Comparison of ENCODE assay signal across 25 mouse cellular contexts in genomic region chr5:26171662-26172384, GRCm38 (mm10). TPM values are rescaled to one million over a fixed set of nuclear protein-coding genes. Genes with fewer than 3 reads are reported as not detected.
"Had no signal": no experiment of that assay in that cellular context is flagged by ENCODE, and none has a peak within 500 bp of the region (broad histone marks: within the 10 kb centered on the region; RNA-seq: fewer than 3 reads in every experiment).

No protein-coding gene starts in this region.

- DNase-seq: kidney, adult 9 months; kidney, postnatal 36 days; layer of hippocampus, adult 9-11 months; layer of hippocampus, postnatal 36 days; lung, embryonic 14.5 days; lung, postnatal 10 days; lung, postnatal 4 days; right cerebral cortex, postnatal 14 days; thymus, adult 2 months; thymus, postnatal 25 days had no signal

- H3K27ac ChIP-seq: kidney, postnatal 0 days; limb, embryonic 15.5 days; liver, embryonic 12.5 days; midbrain, embryonic 12.5 days; neural tube, embryonic 12.5 days; stomach, embryonic 15.5 days had no signal

- H3K36me3 ChIP-seq: limb, embryonic 15.5 days; liver, embryonic 12.5 days; midbrain, embryonic 12.5 days; neural tube, embryonic 12.5 days; stomach, embryonic 15.5 days had no signal

- H3K27me3 ChIP-seq: limb, embryonic 15.5 days; liver, embryonic 12.5 days; midbrain, embryonic 12.5 days; neural tube, embryonic 12.5 days; stomach, embryonic 15.5 days had no signal

- H3K9ac ChIP-seq: limb, embryonic 15.5 days; liver, embryonic 12.5 days; lung, embryonic 14.5 days; midbrain, embryonic 12.5 days; neural tube, embryonic 12.5 days; stomach, embryonic 15.5 days had no signal

- H3K4me2 ChIP-seq: limb, embryonic 15.5 days; liver, embryonic 12.5 days; lung, embryonic 14.5 days; midbrain, embryonic 12.5 days; neural tube, embryonic 12.5 days; stomach, embryonic 15.5 days had no signal

- H3K4me1 ChIP-seq: limb, embryonic 15.5 days; liver, embryonic 12.5 days; midbrain, embryonic 12.5 days; stomach, embryonic 15.5 days had no signal

- H3K9me3 ChIP-seq: limb, embryonic 15.5 days; liver, embryonic 12.5 days; midbrain, embryonic 12.5 days; neural tube, embryonic 12.5 days; stomach, embryonic 15.5 days had no signal

- H3K4me3 ChIP-seq: limb, embryonic 15.5 days; liver, embryonic 12.5 days; midbrain, embryonic 12.5 days; myocyte; neural tube, embryonic 12.5 days; stomach, embryonic 15.5 days had no signal

- ATAC-seq: liver, embryonic 12.5 days had no signal

RNA-seq across cellular contexts. Expression of gene Gm10220, which starts 50.6 kb away (rescaled TPM):
- total RNA-seq: layer of hippocampus, adult 18-20 months; layer of hippocampus, postnatal 36 days; left cerebral cortex, adult 8-10 months; left cerebral cortex, postnatal 25 days; megakaryocyte-erythroid progenitor cell, adult 5-6 weeks had no signal
- polyA plus RNA-seq: kidney, postnatal 0 days; limb, embryonic 11.5 days; liver, embryonic 12.5 days; liver, embryonic 16.5 days; lung, embryonic 14.5 days; midbrain, embryonic 12.5 days; myocyte; neural tube, embryonic 12.5 days; spleen, adult 2 months; stomach, embryonic 15.5 days; thymus, adult 2 months; urinary bladder, adult 2 months had no signal
